Mouse (Mus musculus) embryo, embryonic 11.5 days (tissue): ENCODE data around the gene Pdzd8.

Source experiments
- DNase-seq: peaks from one replicate; pipeline ENCODE4 v3.0.0-alpha.2; 2012; ENCODE audit warnings: low read depth, low spot score

The Pdzd8 gene

DNA sequence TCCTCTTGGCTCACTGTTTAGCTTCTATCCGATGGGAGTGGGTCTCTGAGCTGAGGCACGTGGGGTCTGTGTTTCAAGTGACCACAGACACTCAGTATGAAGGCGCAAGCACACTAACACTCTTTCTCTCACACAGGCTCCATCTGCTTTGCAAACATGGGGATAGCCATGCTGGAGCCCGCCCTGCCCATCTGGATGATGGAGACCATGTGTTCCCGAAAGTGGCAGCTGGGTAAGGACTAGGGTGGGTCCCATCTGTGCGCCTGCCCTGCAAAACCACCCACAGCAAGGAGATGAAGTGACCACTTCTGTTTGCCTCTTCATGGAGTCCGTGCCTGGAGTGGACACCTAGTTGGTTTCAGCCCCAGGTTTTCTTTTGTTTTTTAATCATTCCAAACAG lies 69.2 kb downstream of the Pdzd8 start:
- DNase-seq: no peak

DNA sequence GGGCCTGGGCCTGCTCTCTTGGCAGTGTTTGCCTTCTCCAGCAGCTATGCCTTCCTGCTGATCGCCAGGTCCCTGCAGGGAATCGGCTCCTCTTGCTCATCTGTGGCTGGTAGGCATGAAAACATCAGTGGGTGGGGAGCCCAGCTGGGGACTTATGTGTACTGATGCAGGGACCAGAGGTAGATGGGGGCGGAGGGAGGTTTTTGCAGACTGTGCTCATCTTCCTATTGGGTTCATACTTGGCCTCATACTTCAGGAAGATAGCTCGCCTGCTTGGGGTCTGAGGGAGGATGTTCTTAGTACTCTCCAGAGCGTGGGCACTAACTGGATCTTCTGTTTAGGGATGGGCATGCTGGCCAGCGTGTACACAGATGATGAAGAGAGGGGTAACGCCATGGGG lies 72.4 kb downstream of the Pdzd8 start:
- DNase-seq: no peak

DNA sequence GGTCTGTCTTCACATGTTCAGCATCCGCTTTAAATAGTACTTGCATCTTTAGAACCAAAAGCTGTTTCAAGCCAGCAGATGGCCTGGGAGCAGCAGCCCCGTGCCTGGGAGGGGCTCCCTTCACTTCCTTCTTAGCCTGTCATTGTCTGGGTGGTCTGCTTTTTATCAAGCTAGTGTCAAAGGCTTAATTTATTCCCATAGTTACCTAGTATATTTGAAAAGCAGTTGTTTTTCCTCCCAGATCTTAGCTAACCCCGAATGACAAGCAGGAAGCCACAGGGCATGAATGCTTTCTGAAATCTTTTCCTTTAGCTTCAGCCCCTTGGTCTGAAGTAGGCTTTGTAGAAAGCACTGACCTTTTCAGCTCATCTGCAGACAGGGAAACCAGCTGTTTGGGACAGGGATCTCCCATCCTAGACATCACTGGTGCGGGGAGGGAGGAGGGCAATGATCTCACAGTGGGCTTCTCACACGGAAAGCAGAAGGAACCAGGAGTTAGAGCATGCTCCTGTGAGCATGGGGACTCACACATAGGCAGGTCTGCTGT lies 78.1 kb downstream of the Pdzd8 start:
- DNase-seq: no peak

DNA sequence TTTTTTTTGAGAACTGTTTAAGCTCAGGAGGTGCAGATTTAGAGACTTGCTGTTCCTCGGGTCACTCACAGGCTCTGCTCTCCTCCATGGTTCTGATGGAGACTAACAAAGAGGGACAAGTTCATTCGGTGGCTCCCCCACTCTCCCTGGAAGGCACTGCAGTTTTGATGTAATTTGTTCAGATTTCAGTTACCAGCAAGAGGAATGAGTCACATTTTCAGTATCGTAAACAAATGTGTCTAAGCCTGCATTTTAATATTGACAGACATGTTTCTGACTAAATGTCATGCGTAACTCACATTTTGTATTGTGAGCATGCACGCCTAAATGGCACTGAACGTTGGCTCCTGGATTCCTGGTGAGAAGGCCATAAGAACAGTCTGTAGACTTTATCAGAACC lies 79.7 kb downstream of the Pdzd8 start:
- no peak for DNase-seq

DNA sequence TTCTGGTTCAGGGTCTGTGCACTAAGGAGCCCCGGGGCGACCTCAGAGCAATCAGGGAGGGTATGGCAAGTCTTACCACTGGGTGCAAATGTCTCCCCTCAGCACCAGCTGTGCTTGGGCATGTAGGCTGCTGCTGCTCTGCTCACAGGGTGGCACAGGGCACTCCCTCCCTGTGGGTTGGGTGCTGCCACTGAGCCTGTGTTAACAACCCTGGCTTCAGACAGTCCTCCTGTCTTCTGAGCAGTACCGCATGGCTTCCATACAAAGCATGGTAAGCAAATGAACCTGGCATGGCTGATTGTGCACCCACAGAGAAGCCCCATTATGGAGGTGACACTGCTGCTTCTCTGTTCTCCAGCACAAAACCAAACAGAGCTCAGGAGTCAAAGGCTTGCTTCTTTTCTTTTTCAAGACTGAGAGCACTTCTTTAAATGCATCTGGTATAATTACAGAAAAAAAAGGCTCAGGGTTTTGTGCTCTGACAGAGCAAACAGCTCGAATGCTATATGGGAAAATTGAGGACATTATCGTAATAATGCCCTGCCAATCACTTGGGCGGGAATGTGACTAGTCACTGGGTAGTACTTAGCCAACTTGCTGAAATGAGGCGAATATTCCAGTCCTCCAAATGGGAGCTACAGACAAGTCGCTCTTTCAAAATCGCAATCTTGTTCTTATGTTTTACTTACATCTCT lies 80.6 kb downstream of the Pdzd8 start:
- DNase-seq: no peak

DNA sequence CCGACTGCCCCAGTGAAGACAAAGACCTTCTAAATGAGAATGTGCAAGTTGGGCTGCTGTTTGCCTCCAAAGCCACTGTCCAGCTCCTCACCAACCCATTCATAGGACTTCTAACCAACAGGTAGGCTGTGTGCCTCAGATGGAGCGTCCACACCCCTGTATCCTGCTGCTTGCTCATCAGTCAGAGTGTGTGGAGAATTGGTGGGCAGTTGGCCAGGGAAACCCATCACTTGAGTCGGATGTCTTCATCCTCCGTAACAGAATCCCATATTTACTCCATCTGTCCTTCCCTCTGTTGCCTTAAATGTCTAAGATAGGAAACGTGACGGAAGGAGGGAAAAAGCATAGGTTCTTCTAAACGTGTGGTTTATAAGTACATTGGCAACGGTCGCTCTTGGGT lies 82.4 kb downstream of the Pdzd8 start:
- DNase-seq: no peak

DNA sequence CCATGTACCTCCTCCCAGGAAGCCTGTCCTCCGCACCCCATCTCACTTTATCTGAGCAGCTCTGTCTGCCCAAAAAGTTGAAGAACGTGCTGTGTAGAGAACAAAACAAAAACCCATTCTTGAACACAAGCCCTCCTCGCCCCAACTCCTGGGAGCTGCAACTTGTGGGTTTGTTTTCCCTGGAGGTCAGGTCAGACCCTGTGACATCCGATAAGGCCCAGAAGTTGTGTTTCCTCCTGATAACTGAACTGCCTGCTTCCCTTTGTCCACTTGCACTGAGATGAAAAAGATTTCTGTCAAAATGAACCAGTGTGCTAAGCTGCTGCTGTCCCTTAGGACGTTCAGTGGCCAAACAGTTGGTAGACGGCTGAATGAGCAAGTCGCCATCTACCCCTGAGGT lies 84.0 kb downstream of the Pdzd8 start:
- DNase-seq: no peak

DNA sequence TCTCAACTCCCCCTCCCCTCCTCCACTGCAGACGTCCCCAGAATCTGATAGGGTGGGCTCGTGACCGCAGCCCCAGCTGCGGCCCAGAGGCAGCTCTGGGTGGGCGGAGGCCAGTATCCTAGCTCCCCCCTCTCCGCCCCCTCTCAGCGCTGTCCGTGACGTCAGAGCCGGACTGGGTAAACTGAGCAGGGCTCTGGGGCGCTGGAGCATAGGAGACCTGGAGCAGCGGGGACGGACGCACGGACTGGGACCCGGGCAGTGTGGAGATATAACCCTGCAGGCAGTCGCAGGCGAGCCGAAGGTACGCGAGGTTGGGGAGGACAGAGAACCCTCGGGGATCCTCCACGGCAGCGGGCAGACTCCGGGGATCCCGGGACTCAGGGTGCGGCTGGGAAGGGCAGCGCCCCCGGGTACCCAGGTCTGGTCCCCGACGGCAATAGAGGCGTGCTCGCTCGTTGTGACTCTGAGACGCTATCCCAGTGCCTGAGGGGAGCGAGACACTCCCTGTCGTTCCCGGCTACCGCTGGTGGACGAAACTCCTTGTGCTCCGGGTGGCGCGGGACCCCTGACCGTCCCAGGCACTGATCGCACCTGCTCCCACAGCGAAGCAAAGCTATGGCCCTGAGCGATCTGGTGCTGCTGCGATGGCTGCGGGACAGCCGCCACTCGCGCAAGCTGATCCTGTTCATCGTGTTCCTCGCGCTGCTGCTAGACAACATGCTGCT lies 84.7 kb downstream of the Pdzd8 start, which contains the start of gene Slc18a2:
TSS of gene Slc18a2 (plus strand) at position 179 of the 725 bp plus-strand sequence.
- peak; percentile 37 for DNase-seq

DNA sequence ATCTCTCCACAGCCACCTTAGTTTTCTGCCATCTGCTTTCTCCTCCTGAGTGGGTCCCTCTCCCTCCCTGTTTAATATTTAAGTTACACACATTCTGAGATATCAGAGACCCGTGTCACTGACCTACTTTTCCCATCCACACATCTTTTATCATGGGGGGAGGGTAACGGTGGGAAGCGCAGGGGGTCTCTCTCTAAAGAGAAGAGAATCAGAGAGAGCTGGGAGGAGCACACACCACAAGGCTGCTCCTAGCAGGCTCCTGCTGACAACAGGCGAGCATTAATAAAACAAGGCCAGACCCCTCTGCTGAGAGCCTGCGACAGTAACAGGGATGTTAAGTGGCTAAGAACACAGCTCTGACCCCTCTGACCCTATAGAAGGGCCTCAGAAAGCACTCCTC lies 85.9 kb downstream of the Pdzd8 start:
- DNase-seq: no peak

DNA sequence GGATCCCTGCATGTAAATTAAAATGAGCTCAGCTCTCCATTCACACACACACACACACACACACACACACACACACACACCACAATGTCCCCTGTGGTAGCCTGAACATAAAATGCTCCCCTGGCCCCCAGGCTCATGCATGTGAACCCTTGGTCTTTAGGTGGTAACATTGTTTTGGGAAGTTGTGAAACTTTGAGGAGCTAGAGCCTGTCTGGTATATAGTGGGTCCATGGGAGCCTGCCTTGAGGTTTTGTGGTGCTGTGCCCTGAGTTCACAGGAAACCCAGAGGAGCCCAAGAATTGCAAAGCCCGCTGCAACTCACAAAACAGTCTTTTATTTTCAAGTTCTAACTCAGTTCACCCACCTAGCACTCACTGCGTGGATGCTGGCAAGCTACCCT lies 92.9 kb downstream of the Pdzd8 start:
- DNase-seq: no peak

DNA sequence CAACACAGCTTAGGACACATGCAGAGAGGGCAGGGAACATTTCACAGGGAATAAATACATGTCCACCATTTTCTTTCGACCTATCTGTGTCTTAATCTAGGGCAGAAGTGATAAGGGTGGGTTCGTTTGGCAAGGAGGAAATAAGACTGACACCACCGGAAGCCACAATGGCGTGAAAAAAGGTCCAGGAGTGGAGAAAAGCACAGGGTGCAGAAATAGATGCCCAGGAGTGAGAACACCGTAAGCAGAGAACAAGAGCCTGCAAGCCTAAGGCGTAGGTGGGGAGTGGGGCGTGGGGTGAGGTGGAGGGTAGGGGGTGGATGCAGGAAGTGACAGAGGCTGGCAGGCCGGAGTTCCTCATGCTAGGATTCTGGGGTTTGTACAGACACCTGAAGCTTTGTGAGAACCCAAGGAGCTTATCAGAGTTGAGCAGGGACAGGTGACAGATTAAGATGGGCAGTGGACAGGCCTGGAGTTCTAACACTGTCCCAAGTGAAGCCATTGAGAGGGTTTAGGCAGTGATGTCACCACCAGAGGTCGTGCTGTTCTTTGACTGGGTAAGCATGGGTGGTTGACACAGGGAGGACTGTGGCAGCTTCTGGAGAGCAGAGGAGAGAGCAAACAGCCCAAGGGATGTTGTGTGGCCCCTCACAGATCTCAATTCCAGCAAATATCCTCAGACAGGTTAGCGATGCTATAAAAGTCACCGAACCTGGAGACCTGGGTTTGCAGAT lies 96.9 kb downstream of the Pdzd8 start:
- DNase-seq: no peak

DNA sequence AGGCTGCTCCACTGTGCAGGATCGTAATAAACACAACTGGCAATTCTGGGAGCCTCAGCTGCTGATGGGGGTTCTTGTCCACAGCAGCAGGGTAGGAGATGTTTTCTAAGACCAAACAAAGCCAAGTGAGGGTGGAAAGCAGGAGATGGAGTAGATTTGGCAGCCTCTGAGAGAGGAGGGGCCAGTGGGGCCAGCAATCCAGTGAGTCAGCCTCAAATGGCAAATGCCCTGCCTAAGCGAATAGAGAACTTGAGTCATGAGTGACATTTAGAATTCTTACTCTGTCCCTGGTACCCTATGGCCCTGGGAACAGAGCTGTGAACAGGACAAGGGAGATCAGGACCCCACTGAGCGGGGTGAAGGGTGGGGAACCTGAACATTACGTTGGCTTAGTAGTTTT lies 97.4 kb downstream of the Pdzd8 start:
- DNase-seq: no peak
